Mouse (Mus musculus) kidney, postnatal 4 days (tissue): ENCODE measurements around the gene Chek2.
"Not testable (repeated sequence)": the region's sequence is repeated elsewhere in the genome, so short reads cannot be mapped to it uniquely, and the experiment has no call there.

Experiments used
- DNase-seq, 2 experiments: peaks; one replicate each; pipeline ENCODE4 v3.0.0; 2021; ENCODE audit warnings: mixed read lengths in 2 of 2

Gene Chek2

DNA sequence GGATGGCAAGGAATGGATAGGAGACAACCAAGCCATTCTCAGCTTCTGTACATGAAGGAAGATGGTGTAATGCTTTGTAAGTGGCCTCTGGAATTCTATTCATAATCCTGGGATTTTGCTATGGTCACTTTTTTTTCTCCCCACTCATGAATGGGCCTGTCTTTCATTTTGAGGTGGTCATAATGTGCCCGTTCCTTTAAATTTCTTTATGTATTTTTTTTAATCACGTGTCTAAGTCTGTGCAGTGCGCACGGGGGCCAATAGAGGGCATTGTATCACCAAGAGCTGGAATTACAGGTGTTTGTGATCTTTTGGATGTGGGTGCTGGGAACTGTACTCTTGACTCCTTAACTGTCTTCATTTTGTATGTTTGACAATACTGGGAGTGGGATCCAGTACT is 686 bp downstream of the Chek2 start:
- DNase-seq = peak; percentile 67 to 73

DNA sequence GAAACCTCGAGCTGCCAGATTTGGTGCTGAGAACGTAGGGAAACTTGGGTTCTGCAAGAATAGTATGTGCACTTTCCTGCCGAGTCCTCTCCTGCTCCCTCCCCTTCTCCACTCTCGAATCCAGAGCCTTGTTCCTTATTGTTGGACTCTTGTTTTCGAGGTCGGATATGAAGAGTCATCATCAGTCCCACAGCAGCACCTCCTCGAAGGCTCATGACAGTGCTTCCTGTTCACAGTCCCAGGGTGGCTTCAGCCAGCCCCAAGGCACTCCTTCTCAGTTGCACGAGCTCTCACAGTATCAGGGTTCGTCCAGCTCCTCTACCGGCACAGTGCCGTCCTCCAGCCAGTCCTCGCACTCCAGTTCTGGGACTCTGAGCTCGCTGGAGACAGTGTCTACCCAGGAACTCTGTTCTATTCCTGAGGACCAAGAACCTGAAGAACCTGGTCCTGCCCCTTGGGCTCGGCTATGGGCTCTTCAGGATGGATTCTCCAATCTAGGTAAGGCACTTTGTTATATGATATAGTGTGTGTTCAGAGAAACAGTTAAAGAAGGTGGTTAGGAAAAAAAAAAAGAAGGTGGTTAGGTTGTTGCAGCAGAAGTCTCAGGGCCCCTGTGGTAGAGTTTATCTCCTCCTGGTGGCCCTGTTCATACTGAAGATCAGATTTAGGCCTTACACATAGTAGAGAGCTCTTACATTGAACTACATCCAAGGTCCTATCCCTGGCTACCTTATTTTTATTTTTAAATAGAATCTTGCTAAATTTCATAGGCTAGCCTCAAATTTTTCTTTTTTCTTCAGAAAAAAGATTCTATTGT is 1.5 kb downstream of the Chek2 start:
- no peak for DNase-seq

DNA sequence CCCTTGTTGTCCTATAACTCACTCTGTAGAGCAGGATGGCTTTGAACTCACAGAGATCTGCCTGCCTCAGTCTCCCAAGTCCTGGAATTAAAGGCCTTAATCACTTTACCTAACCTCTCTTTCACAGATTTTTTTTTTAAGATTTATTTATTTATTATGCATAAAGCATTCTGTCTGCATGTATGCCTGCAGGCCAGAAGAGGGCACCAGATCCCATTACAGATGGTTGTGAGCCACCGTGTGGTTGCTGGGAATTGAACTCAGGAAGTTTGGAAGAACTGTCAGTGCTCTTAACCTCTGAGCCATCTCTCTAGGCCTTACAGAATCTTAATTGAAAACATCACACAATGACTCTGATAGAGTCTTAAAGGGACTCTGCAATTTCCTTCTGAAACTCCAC is 13.2 kb downstream of the Chek2 start:
- no peak for DNase-seq

DNA sequence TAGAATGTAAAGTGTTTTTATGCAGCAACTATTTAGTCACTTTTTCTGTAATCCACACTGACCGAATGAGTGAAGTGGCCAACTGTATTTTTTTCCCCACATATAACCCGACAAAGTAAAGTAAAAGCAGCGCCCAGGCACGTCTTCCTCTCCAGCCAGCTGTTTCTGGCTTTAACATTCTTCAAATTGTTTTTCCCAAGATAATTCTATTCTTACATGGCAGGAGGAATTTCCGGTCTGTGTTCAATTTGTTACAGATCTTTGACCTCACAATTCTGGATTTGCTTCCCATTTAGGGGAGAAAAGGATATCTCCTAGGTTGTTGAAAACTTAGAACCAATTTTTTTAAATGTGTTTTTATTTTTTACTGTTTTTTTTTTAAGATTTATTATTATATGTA is 17.3 kb downstream of the Chek2 start:
- DNase-seq = peak in 1 of 2 experiments; percentile 32

DNA sequence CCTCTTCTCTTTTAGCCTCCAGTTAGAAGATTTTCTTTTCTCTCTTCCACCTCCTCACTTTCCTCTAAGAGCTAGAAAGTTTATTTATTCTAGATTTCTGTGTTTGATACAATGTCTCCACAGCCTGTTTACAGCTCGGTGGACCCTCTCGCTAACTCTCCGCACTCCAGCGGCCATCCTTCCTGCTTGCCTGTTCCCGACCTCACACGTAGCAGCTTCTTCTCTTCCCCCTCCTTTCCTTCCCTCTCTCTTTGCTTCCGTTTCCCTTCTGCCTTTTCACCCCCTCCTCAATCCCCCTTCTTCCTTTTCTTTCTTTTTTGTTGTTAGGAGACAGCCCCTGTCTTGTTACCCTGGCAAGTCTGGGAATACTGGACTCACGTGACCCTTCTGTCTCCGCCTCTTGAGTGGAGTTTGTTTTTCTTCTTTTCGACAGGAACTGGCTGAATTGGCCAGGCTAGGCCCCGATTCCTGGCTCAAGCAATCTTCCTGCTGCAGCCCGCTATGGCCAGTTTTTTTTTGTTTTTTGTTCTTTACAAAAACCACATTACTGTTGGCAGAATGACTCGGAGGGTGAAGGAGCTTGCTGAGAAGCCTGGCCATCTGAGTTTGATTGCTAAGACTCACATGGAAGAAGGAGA is 19.4 kb downstream of the Chek2 start:
- peak; percentile 70 to 80 for DNase-seq

DNA sequence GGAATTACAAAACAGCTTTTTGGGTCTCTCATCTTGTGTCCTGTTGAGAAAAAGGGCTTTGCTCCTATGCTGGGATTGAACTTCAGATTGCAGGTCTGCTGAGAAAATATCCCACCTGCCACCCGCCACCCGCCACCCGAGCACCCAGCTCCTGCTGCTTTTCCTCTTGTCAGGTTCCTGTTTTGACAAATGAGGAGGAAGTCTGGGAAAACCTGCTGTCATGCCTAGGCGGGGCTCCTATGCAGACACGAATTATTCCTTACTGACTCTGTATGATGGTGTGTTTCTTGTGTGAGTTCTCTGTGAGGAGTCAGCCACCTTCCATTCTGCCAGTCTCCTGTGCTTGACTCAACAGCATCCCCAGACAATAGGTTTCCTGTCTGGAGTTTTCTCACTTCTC is 20.7 kb downstream of the Chek2 start:
- DNase-seq = no peak

DNA sequence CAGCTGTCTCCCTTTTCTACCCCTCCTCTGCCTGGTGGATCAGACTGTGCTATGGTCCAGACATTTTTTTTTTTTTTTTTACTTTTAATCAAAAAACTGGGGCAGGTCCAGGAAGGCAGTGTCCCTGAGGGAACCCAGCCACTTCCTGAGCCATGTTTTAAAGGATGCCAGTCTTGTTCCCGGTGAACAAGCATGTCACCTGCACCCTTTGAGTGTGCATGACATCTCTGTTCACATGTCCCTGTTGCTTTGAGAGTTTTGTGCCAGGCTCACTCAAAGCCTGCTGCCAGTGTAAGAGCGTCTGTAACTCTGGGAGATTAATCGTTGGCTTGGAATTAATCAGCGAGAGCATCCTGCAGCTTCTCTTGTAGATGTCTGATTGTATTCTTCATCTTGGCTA is 28.7 kb downstream of the Chek2 start:
- no peak for DNase-seq

DNA sequence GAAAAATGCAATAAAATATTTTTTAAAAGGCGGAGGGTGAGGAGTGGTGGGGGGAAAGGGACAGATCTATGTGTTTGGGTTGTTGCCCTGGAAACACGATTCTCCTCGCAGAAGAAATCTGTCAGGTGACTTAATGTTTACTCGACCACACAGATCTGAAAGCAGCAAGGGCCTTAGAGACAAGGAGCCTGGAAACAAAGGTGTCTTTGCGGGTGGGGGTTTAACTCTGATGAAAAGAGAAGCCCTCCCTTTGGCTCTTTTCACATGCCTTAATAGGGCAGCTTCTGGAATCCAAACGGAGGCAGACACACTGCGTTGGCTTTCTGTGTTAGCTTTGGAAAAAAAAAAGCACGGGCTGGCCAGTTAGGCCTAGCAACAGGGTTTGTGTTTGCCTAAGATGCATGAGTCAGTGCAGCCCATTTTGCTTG is 29.5 kb downstream of the Chek2 start:
- no peak for DNase-seq

DNA sequence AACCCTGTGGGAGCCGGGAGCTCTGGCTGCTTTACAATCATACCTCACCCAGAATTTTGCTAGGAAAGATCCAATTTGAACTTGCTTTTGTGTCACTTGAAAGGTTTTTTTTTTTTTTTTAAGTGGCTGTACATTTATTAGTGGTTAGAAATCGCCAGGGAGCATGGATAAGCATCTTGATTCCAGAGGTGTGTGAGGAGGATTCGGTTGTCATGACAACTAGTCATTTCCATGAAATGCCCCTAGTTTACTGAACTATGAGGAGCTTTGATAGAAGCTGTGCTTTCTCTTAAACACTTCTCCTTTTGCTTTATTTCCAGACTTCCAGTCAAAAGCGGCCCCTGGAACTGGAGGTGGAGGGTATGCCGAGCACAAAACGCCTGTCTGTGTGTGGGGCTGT is 33.4 kb downstream of the Chek2 start:
- DNase-seq = no peak

DNA sequence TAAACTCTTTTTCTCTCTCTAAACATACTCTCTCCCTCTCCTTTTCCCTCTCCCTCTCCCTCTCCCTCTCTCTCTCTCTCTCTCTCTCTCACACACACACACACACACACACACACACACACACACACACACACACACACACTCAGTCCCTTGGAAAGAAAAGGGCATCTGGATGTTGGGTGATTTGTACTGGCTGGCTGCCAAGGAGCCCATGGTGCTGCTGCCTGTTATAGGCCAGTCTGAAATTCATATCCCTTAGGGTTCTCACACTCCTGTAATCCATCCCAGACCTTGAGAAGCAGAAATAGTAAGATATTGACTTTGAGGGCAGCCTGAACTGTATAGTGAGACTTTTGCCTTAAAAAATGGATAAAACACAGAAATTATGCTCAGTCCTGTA is 34.9 kb downstream of the Chek2 start:
- peak in 1 of 2 experiments; percentile 37 for DNase-seq

DNA sequence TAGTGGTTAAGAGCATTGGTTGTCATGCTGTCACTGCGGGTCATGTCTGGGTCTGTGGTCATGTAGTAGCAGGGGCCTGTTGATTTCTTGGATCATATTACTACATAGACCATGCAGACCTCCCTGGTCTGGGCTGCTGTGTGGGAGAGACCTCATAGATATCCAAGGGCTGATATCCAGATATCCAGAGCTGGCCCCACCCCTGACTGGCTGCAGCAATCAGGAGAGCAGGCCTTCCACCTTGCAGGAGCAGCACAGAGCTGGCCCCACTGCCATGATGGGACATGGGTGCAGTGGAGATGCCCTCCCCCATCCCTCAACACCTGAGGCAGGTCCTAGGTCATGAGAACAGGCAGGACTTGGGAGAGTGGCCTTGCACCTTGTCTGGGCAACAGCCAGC is 35.5 kb downstream of the Chek2 start:
- no peak for DNase-seq

DNA sequence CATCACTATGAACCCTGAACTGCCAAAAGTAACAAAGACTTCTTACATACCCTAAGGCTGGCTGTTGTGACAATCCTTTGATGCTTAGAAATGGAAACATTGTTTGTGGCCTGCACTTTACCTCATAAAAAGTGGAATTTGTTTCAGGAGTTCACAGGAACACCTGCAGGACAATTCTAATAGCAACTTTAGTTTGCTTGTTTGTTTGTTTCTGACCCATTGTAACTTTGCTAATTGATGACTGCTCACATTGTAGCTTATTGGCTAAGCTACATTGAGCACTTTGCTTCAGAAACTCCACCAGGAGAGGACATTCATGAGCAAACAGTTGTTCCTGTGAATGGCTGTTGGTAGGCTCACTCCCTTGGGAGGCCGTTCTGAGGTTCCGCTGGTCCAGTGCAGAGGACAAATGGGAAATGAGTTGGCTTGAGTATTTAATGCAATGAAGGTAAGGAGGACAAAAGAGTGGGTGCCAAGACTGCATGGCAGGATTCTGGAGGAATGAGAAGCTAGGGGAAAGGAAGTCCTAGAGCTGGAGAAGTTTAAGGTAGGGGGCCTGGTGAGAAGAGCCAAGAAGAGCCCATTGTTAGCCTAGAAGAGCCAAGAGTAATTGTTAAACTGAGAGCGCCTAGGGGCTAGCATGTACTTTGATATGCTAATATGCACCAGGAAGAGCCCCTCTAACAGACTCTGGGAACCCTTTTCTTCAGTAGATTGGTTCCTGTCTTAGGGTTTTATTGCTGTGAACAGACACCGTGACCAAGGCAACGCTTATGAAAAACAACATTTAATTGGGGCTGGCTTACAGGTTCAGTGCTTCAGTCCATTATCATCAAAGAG is 38.1 kb downstream of the Chek2 start:
- no peak for DNase-seq

DNA sequence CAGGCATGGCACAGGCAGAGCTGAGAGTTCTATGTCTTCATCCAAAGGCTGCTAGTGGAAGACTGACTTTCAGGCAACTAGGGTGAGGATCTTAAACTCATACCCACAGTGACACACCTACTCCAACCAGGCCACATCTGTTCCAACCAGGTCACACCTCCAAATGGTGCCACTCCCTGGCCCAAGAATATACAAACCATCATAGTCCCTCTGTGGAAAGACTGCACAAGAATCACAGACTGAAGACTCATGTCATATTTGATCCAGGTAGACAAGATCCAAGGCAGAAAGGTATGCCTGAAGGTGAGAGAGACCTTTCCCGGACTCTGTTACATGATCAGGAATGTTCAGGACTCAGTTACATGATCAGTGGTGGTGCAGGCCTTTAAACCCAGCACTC is 38.7 kb downstream of the Chek2 start:
- DNase-seq = not testable (repeated sequence)

DNA sequence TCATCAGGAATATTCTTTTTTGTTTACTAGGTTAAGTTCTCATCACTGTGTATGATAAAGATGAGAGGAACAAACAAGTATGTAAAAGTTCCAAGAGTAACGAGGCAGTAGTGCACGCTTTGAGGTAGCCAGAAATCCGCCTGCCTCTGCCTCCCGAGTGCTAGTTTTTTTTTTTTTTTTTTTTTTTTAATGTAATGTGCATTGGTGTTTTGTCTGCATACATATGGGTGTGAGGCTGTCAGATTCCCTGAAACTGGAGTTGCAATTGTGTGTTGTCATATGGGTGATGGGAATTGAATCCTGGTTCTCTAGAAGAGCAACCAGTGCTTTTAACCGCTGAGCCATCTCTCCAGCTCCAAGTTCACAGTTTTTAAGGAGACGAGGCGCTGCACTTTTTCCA is 39.3 kb downstream of the Chek2 start:
- DNase-seq = no peak

DNA sequence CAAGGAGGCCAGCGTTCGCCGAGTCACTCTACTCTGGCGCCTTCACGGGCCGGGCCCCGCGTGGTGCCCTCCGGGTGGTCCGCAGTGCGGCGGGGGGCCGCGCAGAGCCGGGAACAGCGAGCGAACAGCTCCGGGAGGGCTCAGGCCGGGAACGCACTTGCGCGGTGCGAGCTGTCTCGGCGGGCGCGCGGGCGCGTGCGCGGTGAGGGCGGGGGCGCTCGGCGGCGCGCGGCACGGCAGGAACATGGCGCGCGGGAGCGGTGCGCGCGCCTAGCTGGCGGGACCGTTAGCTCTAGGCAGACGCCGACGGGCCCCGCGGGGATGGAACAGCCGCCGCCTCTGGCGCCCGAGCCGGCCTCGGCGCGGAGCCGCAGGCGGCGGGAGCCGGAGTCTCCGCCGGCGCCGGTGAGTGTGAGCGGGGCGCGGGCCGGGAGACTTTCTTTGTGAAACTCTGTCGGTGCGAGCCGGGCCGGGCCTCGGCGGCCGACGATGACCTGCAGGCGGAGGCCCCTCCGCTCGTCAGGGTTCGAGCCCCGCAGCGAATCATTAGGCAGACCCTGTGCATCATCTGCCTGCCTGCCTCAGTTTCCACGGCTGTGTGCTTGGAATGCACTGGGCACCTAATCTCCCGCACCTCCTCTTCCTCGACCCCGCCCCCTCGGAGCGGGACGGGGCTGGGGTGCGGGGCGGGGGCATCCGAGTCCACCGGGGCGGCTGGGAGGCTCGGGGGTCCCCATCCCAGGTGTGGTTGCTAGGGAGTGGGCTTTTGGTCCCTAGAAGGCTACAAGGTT is 40.0 kb downstream of the Chek2 start, which contains the start of gene Ttc28:
TSS of gene Ttc28 (plus strand) at position 220 of the 791 bp plus-strand sequence.
- peak; percentile 92 to 95 for DNase-seq

DNA sequence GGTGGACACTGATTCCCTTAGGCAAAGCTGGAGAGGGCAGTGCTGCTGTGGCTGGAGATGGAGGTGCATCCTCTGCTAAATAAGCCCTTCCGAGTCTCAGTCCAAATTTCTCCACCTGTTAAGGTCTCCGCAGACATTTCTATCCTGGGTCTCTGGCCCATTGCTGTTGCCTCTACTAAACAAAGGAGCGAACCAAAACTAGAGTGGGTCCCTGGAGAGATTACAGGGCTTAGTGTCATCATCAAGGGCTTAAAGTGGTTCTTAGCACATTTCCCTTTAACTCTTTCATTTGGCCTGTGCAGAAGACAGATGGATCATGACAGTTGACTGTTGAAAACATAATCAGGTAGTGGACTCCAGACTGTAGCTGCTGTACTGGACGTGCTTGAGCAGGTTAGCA is 48.8 kb downstream of the Chek2 start:
- no peak for DNase-seq

DNA sequence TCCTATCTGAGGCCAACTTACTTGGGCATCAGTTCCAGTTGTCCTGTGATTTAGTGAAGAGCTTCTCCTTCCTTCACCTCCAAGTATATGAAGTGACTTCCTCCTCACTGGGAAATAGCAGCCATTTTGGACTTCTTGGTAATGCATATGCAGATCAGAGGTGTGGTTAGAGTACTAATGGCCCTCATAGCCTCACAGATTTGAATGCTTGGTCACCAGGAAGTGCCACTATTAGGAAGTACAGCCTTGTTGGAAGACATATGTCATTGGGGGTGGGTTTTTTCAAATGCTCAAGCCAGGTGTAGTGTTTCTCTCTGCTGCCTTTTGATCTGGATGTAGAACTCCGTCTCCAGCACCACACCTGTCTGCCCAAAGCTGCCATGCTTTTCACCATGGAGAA is 50.2 kb downstream of the Chek2 start:
- DNase-seq = no peak

DNA sequence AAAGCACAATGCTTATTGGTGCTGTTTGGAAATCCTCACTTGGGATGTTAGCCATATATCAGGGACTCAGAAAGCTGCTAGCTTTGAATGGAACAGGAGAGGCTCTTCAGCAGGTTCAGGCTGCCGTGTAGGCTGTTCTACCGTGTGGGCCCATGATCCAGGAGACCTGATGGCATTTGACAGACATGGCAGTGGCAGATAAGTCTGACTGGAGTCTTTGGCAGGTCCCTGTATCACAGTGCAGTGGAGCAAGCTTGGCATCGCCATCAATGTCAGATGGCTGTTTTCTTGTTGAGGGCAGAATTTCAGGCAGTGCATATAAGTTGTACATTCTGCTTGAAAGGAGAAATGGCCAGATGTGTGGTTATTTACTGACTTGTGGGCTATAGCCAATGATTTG is 50.8 kb downstream of the Chek2 start:
- DNase-seq = no peak

DNA sequence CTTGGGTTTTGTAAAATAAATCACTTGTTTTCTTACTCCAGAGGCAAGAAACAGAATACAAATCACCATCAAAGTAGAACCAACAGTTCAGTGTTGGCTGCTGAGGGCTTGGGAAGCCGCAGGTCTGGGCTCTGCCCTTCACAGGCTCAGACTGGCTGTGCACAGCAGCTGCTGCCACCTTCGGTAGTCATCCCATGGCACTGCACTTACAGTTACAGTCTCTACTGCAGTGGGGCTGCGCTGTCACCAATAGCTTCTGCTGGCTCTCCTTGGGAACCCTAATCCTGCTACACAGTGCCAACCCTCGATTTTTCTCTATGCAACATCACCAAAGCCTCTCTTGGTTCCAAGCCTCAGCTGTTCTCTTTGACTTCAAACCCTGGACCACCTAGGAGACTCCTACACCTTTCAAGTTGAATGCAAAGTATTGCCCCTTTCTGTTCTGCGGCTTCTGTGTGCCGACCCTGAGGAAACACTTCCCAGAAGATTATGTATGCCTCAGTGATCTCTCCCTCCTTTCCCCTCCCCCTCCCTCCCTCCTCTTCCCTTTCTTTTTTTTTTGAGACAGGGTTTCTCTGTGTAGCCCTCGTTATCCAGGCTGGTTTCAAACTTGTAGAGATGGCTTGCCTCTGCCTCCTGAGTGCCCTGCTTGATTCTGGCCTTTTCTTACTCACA is 57.5 kb downstream of the Chek2 start:
- no peak for DNase-seq

DNA sequence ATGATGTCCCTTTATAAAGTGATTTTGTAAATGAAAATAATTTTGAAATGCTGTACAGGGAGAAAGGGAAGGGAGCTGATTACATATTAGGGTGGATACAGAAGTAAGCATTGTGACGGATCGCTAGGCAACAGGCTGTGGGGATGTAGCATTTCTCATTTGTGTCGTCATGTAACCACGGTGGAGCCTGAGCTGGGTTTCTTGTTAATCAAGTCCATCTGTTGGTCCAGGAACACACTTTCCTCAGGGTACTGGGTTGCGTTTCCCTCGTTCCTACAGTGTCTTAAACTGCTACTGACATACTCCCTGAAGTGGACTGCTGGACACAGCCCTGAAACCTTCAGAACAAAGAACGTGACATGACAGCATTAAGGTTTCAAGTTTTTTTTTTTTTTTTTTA is 58.4 kb downstream of the Chek2 start:
- no peak for DNase-seq

DNA sequence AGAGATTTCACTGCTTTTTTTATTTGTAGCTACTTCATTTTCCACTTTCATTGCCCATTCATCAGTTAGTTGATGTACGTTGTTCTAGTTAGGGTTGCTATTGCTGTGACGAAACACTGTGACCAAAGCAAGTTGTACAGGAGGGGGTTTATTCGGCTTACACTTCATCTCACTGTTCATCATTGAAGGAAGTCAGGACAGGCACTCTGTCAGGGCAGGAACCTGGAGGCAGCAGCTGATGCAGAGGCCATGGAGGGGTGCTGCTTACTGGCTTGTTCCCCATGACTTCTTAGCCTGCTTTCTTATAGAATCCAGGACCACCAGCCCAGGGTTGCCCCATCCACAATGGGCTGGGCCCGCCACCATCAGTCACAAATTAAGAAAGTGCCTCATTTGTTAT is 59.0 kb downstream of the Chek2 start:
- DNase-seq = no peak

DNA sequence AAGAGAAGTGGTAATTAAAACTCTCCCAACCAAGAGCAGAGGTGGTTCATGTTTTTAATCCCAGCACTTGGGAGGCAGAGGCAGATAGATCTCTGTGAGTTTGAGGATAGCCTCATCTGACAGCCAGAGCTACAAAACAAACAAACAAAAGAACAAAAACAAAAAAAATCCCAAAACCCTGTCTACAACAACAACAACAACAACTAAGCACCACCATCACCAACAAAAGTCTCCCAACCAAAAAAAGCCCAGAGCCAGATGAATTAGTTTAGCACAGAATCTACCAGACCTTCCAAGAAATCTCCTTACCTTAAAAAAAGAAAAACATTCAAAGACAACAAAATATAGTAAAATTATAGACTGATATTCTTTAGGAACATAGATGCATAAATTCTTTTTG is 60.6 kb downstream of the Chek2 start:
- no peak for DNase-seq
